Mouse (Mus musculus) intestine, embryonic 16.5 days (tissue): ENCODE measurements around the gene Ccer2. TPM values are rescaled to one million over a fixed set of nuclear protein-coding genes. Genes with fewer than 3 reads are reported as not detected.

Source experiments
- ATAC-seq: fragments of 200-750 bp; cut with Nextera tagmentation; 2 replicates; pipeline ENCODE4 v1.8.0; 2017; ENCODE audit warnings: moderate TSS enrichment, moderate library complexity
- H3K27ac ChIP-seq: fragments of 300-500 bp; sonication (generic); 2 replicates; pipeline ENCODE4 v1.5.1; 2014; ENCODE audit warnings: mild to moderate bottlenecking, low read length
- H3K27me3 ChIP-seq: fragments of 300-500 bp; sonication (generic); replicated peaks from 2 replicates; pipeline ENCODE4 v1.6.1; 2014; ENCODE audit warnings: low read length, control low read depth, mixed read lengths; ENCODE audit not compliant: control insufficient read depth, insufficient read depth
- H3K36me3 ChIP-seq: fragments of 300-500 bp; sonication (generic); 2 replicates; pipeline ENCODE4 v1.6.1; 2014; ENCODE audit warnings: low read length, control low read depth; ENCODE audit not compliant: control insufficient read depth, insufficient read depth
- H3K4me1 ChIP-seq: fragments of 300-500 bp; sonication (generic); 2 replicates; pipeline ENCODE4 v1.6.1; 2014; ENCODE audit warnings: low read length, control low read depth, mixed read lengths; ENCODE audit not compliant: control insufficient read depth, insufficient read depth
- H3K4me2 ChIP-seq: fragments of 300-500 bp; sonication (generic); 2 replicates; pipeline ENCODE4 v1.6.1; 2014; ENCODE audit warnings: low read depth, low read length, control low read depth
- H3K4me3 ChIP-seq: fragments of 300-500 bp; sonication (generic); 2 replicates; pipeline ENCODE4 v1.5.1; 2014; ENCODE audit warnings: mild to moderate bottlenecking, low read length
- H3K9ac ChIP-seq: fragments of 300-500 bp; sonication (generic); 2 replicates; pipeline ENCODE4 v1.6.1; 2014; ENCODE audit warnings: low read depth, low read length
- H3K9me3 ChIP-seq: fragments of 300-500 bp; sonication (generic); 2 replicates; pipeline ENCODE4 v1.6.1; 2016; ENCODE audit warnings: low read length, control low read depth; ENCODE audit not compliant: control insufficient read depth
- WGBS: fragments of 180-500 bp; shearing (Covaris S2); extraction: QIAGEN DNeasy Blood & Tissue Kit; methylation state at CpG from one replicate; pipeline ENCODE4 v1.1.7; 2014; 5-methylcytosine and 5-hydroxymethylcytosine counted together
- polyA plus RNA-seq: library from polyadenylated mRNA; unstranded; fragments of >200 nt; fragmentation: Nextera tagmentation; extraction: Ambion mirVana; gene quantifications from 2 replicates; pipeline ENCODE4 v1.2.1, GENCODE M21; 2015

Ccer2 gene
- polyA plus RNA-seq, 1 experiment from 2014 or later: not detected

DNA sequence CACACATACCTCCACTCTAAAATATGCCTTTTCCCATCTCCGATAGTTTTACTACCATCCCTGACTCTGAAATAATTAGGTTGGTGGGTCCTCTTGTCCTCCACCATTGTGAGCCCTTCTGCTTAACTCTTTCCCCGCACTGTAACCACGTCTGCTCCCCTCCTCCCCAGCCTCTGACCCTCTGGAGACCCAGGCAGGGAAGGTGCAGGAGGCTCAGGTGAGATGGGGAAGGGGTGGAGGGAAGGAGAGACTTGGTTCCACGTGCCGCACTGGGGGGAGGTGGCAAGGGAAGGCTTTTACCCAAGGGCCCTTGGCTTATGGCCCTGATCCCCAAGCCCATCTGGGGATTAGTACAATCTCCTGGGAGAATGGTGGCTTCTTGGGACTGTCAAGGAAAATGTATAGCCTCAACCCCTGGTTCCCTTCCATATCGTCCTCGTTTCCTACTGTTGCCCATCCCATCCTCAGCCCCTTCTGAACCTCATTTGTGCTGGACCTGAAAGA is 11.5 kb downstream of the Ccer2 start, which contains the start of gene Nfkbib:
Gene Nfkbib (minus strand): TSS at position 51 of the 504 bp plus-strand sequence.
- 63% methylated on average over 7 of the region's 7 CpGs for whole genome bisulfite sequencing
- Histone ChIP-seq H3K4me2 (peak within 1 kb of the TSS; percentile 67), H3K27me3 (no peaks in the 10 kb centered on the region), H3K9me3 (no peaks in the 10 kb centered on the region), H3K4me3 (peak within 1 kb of the TSS; percentile 93), H3K27ac (no peak within 1 kb of the TSS), H3K36me3 (no peaks in the 10 kb centered on the region), H3K4me1 (peaks cover 17% of the 10 kb centered on the region), H3K9ac (peak within 1 kb of the TSS; percentile 80)
- no peak for ATAC-seq

DNA sequence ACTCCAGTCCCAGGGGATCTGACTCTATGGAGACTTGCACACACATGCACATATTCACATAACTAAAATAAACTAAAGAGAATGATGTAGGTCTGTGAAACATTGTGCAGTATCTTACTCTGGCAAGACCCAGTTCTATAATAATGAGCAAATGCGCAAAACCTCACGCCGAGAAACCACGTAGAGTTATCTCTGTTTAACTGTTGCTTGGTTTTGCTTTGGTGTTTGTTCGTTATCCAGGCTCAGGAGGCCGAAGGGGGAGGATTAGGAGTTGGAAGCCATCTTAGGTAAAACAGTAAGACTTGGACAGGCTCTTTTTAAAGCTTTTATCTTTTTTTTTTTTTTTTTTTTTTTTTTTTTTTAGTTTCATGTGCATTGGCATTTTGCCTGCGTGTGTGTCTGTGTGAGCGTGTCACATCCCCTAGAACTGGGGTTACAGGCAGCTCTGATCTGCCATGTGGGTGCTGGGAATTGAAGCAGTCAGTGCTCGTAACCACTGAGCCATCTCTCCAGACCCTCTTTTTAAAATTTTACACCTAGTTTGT is 13.5 kb downstream of the Ccer2 start:
- H3K27me3 ChIP-seq: no peaks in the 10 kb centered on the region
- no peaks in the 10 kb centered on the region for H3K36me3 ChIP-seq
- WGBS: 93% methylated on average over 9 of the region's 9 CpGs
- H3K4me1 ChIP-seq: peaks cover 17% of the 10 kb centered on the region
- no peaks in the 10 kb centered on the region for H3K9me3 ChIP-seq
- H3K4me2 ChIP-seq: no peak overlapping the region
- no peak overlapping the region for H3K4me3 ChIP-seq
- no peak overlapping the region for H3K9ac ChIP-seq
- no peak overlapping the region for H3K27ac ChIP-seq
- no peak for ATAC-seq

DNA sequence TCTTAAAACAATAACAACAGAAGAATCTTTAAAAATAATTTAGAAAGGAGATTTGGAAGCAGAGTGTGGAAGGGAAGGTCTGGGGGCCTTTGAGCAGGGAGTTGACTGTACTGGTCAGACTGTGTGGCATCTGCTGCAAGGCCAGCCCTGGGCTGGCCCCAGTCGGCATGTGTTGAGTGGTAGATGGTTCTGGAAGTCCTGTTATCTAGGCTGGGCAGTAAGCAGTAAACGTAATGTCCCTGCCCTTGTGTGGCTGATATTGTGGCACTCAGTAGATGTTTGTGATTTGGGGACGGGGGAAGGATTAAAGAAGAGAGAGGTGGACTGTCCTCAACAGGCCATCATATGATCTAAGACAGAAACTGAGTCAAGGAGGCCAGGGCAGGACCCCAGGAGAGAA is 14.3 kb downstream of the Ccer2 start:
- no peak overlapping the region for H3K4me3 ChIP-seq
- WGBS: 89% methylated on average over 3 of the region's 3 CpGs
- peaks cover 12% of the 10 kb centered on the region for H3K4me1 ChIP-seq
- no peaks in the 10 kb centered on the region for H3K36me3 ChIP-seq
- no peaks in the 10 kb centered on the region for H3K27me3 ChIP-seq
- no peak overlapping the region for H3K4me2 ChIP-seq
- no peaks in the 10 kb centered on the region for H3K9me3 ChIP-seq
- no peak overlapping the region for H3K27ac ChIP-seq
- ATAC-seq: no peak
- H3K9ac ChIP-seq: no peak overlapping the region

DNA sequence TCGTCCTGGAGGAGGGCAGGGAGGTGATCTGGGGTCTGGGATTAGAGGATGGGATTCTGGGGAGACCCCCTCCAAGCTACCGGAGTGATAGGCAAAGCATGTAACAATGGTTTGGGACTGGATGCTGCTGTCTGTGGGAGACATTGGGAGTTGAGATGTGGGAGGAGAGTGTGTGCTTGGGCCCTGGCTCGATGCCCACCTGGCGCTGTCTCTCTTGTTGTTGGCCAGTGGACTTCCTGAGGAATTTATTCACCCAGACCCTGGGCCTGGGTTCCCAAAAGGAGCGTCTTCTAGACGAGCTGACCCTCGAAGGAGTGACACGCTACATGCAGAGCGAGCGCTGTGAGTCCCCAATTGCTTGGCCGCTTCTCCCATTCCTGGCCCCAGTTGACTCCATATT is 15.9 kb downstream of the Ccer2 start:
- Histone ChIP-seq H3K36me3 (no peaks in the 10 kb centered on the region), H3K4me1 (peaks cover 7% of the 10 kb centered on the region), H3K4me2 (no peak overlapping the region), H3K4me3 (no peak overlapping the region), H3K27ac (no peak overlapping the region), H3K9me3 (no peaks in the 10 kb centered on the region), H3K27me3 (no peaks in the 10 kb centered on the region), H3K9ac (no peak overlapping the region)
- 94% methylated on average over 11 of the region's 11 CpGs for WGBS
- ATAC-seq: no peak

DNA sequence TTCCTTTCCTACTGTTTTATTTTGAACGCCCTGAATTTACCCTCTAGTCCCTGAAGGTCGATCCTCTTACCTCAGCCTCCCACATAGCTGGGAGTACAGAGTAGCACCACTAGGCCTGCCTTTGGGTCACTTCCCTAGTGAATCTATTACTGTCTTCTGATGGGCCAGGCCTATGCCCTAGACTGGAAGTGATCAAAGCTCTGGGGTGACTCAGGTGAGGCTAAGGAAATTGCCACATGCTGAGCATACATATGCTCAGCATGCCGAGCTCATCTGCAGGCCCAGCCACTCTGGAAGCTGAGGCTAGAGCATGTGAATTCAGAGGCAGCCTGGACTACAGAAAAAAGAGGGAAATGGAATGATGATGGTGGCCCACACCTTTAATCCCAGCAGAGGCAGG is 17.2 kb downstream of the Ccer2 start:
- ATAC-seq: no peak
- Histone ChIP-seq H3K36me3 (no peaks in the 10 kb centered on the region), H3K4me2 (no peak overlapping the region), H3K4me1 (no peaks in the 10 kb centered on the region), H3K4me3 (no peak overlapping the region), H3K9me3 (no peaks in the 10 kb centered on the region), H3K9ac (no peak overlapping the region), H3K27ac (no peak overlapping the region), H3K27me3 (no peaks in the 10 kb centered on the region)
- 79% methylated on average over 3 of the region's 3 CpGs for WGBS

DNA sequence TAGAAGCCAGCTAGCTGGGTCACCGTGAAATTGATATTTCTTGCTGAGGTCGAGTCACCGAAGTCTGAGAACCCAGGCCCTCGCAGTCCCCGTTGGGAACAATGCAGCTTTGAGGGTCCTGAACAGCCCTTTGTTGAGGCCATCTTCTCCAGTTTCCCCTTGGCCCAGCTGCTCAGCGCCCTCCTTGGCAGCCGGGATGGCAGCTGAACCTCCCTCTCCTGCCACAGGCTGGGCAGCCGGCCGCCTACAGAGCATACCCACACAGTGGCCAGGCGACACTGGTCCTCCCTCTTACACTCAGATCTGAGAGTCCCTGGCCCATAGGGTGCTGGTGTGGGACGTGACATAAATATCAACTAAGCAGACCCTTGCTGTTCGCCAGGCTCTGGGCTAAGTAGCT is 18.2 kb downstream of the Ccer2 start:
- ATAC-seq: no peak
- Histone ChIP-seq H3K27ac (no peak overlapping the region), H3K27me3 (no peaks in the 10 kb centered on the region), H3K4me1 (no peaks in the 10 kb centered on the region), H3K9ac (no peak overlapping the region), H3K4me2 (no peak overlapping the region), H3K4me3 (no peak overlapping the region), H3K9me3 (no peaks in the 10 kb centered on the region), H3K36me3 (no peaks in the 10 kb centered on the region)
- 76% methylated on average over 12 of the region's 12 CpGs for WGBS

DNA sequence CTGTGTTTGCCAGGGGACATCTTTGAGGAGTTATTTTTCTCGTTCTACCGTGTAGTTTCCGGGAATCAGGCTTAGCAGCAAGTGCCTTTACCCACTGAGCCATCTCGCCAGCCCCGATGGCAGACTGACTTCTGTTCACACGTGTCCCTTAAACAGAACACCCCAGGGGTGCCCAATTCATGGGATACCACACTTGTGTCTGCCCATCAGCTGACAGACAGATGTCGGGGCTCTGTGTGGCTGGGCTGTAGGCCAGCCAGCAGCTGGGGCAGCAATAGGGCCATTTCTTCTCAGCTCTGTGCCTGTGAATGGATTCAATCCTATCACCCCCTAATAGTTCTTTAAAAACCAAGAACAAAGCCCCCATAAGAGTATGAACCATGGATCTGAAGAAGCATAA is 19.2 kb downstream of the Ccer2 start:
- ATAC-seq: no peak
- Histone ChIP-seq H3K4me3 (no peak overlapping the region), H3K4me1 (peaks cover under 1% of the 10 kb centered on the region; the same call in 1 of the 2 replicates), H3K4me2 (no peak overlapping the region), H3K9me3 (no peaks in the 10 kb centered on the region), H3K36me3 (no peaks in the 10 kb centered on the region), H3K27me3 (no peaks in the 10 kb centered on the region), H3K27ac (no peak overlapping the region), H3K9ac (no peak overlapping the region)
- WGBS: 91% methylated on average over 7 of the region's 7 CpGs

DNA sequence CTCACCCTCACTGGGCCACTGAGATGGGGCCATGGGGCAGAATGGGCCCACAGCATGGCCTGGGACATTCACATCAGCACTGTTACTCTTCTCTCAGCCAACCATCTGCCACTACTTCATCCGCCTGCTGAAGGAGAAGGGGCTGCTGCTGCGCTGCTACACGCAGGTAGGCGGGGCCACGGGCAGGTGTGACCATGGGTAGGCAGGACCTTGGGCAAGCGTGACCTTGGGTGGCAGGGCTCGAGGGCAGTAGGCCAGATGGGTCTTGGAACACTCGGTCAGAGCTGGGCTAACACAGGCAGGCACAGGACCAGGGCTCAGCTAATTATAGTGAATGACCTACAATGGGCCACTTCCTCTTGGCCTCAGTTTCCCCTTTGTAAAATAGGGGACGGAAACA is 22.9 kb downstream of the Ccer2 start:
- Histone ChIP-seq H3K27me3 (no peaks in the 10 kb centered on the region), H3K4me3 (no peak overlapping the region), H3K9me3 (no peaks in the 10 kb centered on the region), H3K9ac (no peak overlapping the region), H3K36me3 (peaks cover 5% of the 10 kb centered on the region; the same call in 1 of the 2 replicates), H3K4me2 (no peak overlapping the region), H3K27ac (no peak overlapping the region), H3K4me1 (peaks cover 5% of the 10 kb centered on the region; the same call in 1 of the 2 replicates)
- WGBS: 79% methylated on average over 9 of the region's 9 CpGs
- ATAC-seq: no peak

DNA sequence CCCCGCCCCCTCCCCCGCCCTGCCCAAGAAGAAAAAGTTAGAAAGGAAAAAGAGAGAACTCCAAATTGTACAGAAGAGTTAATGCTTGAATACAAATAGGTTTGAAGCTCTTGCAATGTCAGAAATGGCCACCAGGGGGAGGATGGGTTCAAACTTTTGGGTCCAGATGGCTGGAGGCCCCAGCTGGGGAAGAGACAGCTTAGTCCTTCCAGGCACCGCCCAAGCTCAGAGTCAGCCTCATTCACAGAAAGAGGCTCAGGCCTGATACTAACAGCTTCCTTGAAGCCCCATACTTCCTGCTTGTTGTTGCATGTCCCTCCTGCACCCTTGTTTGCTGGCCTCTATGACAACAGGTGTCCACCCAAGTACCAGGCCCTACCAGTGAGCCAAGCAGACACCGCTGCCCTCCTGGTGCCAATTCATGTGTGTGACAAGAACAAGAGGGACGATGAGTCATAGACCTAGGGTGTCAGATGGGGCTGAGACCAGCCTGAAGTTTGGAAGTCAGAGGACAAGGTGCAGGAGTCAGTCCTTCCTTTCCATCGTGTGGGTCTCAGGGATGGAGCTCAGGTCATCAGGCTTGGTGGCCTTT is 24.2 kb downstream of the Ccer2 start:
- Histone ChIP-seq H3K4me1 (peaks cover 5% of the 10 kb centered on the region; the same call in 1 of the 2 replicates), H3K9ac (peak overlapping the region; percentile 55), H3K27me3 (no peaks in the 10 kb centered on the region), H3K4me3 (no peak overlapping the region), H3K36me3 (peaks cover 5% of the 10 kb centered on the region; the same call in 1 of the 2 replicates), H3K9me3 (no peaks in the 10 kb centered on the region), H3K27ac (peak overlapping the region; percentile 61), H3K4me2 (no peak overlapping the region)
- 45% methylated on average over 6 of the region's 6 CpGs for WGBS
- peak; percentile 78 for ATAC-seq
